Mouse (Mus musculus) intestine, embryonic 16.5 days (tissue): ENCODE data around the gene Dhx38. TPM values are rescaled to one million over a fixed set of nuclear protein-coding genes. Genes with fewer than 3 reads are reported as not detected.

Source experiments
- ATAC-seq: fragments of 200-750 bp; cut with Nextera tagmentation; 2 replicates; pipeline ENCODE4 v1.8.0; 2017; ENCODE audit warnings: moderate TSS enrichment, moderate library complexity
- H3K27ac ChIP-seq: fragments of 300-500 bp; sonication (generic); 2 replicates; pipeline ENCODE4 v1.5.1; 2014; ENCODE audit warnings: mild to moderate bottlenecking, low read length
- H3K27me3 ChIP-seq: fragments of 300-500 bp; sonication (generic); replicated peaks from 2 replicates; pipeline ENCODE4 v1.6.1; 2014; ENCODE audit warnings: low read length, control low read depth, mixed read lengths; ENCODE audit not compliant: control insufficient read depth, insufficient read depth
- H3K36me3 ChIP-seq: fragments of 300-500 bp; sonication (generic); 2 replicates; pipeline ENCODE4 v1.6.1; 2014; ENCODE audit warnings: low read length, control low read depth; ENCODE audit not compliant: control insufficient read depth, insufficient read depth
- H3K4me1 ChIP-seq: fragments of 300-500 bp; sonication (generic); 2 replicates; pipeline ENCODE4 v1.6.1; 2014; ENCODE audit warnings: low read length, control low read depth, mixed read lengths; ENCODE audit not compliant: control insufficient read depth, insufficient read depth
- H3K4me2 ChIP-seq: fragments of 300-500 bp; sonication (generic); 2 replicates; pipeline ENCODE4 v1.6.1; 2014; ENCODE audit warnings: low read depth, low read length, control low read depth
- H3K4me3 ChIP-seq: fragments of 300-500 bp; sonication (generic); 2 replicates; pipeline ENCODE4 v1.5.1; 2014; ENCODE audit warnings: mild to moderate bottlenecking, low read length
- H3K9ac ChIP-seq: fragments of 300-500 bp; sonication (generic); 2 replicates; pipeline ENCODE4 v1.6.1; 2014; ENCODE audit warnings: low read depth, low read length
- H3K9me3 ChIP-seq: fragments of 300-500 bp; sonication (generic); 2 replicates; pipeline ENCODE4 v1.6.1; 2016; ENCODE audit warnings: low read length, control low read depth; ENCODE audit not compliant: control insufficient read depth
- WGBS: fragments of 180-500 bp; shearing (Covaris S2); extraction: QIAGEN DNeasy Blood & Tissue Kit; methylation state at CpG from one replicate; pipeline ENCODE4 v1.1.7; 2014; 5-methylcytosine and 5-hydroxymethylcytosine counted together
- polyA plus RNA-seq: library from polyadenylated mRNA; unstranded; fragments of >200 nt; fragmentation: Nextera tagmentation; extraction: Ambion mirVana; gene quantifications from 2 replicates; pipeline ENCODE4 v1.2.1, GENCODE M21; 2015

Dhx38 gene
- polyA plus RNA-seq, 1 experiment from 2014 or later: 19.9 TPM

GRCm38 (mm10) chr8:109592164-109592563, 26.5 kb upstream of the Dhx38 start:
- Histone ChIP-seq H3K27ac (no peak overlapping the region), H3K27me3 (no peaks in the 10 kb centered on the region), H3K36me3 (no peaks in the 10 kb centered on the region; the same call in none of the 2 replicates), H3K4me1 (no peaks in the 10 kb centered on the region), H3K4me2 (no peak overlapping the region), H3K4me3 (no peak overlapping the region), H3K9ac (no peak overlapping the region), H3K9me3 (no peaks in the 10 kb centered on the region)
- WGBS: 83% methylated on average over 5 of the region's 5 CpGs
- no peak for ATAC-seq

GRCm38 (mm10) chr8:109591367-109591766, 25.7 kb upstream of the Dhx38 start:
- Histone ChIP-seq H3K9ac (no peak overlapping the region), H3K4me2 (no peak overlapping the region), H3K36me3 (no peaks in the 10 kb centered on the region; the same call in none of the 2 replicates), H3K27ac (no peak overlapping the region), H3K4me3 (no peak overlapping the region), H3K9me3 (no peaks in the 10 kb centered on the region), H3K27me3 (no peaks in the 10 kb centered on the region), H3K4me1 (no peaks in the 10 kb centered on the region)
- ATAC-seq: no peak
- WGBS: 86% methylated on average over 3 of the region's 3 CpGs

- H3K27ac ChIP-seq: no peak overlapping the region
- no peak overlapping the region for H3K4me2 ChIP-seq
- H3K9me3 ChIP-seq: no peaks in the 10 kb centered on the region
- no peaks in the 10 kb centered on the region for H3K27me3 ChIP-seq
- WGBS: 90% methylated on average over 9 of the region's 9 CpGs
- H3K4me3 ChIP-seq: no peak overlapping the region
- ATAC-seq: no peak
- H3K36me3 ChIP-seq: no peaks in the 10 kb centered on the region; the same call in none of the 2 replicates
- H3K9ac ChIP-seq: no peak overlapping the region
- H3K4me1 ChIP-seq: no peaks in the 10 kb centered on the region
These were observed 25.2 kb upstream of the Dhx38 start for GRCm38 (mm10) chr8:109590901-109591300.

- Histone ChIP-seq H3K4me2 (no peak overlapping the region), H3K4me1 (no peaks in the 10 kb centered on the region), H3K4me3 (no peak overlapping the region), H3K27me3 (no peaks in the 10 kb centered on the region), H3K36me3 (no peaks in the 10 kb centered on the region), H3K27ac (no peak overlapping the region), H3K9me3 (no peaks in the 10 kb centered on the region), H3K9ac (no peak overlapping the region)
- ATAC-seq: peak; percentile 71
- 43% methylated on average over 7 of the region's 7 CpGs for WGBS
These were observed 21.4 kb upstream of the Dhx38 start for GRCm38 (mm10) chr8:109586972-109587504.

- ATAC-seq: no peak
- no peaks in the 10 kb centered on the region for H3K9me3 ChIP-seq
- no peak overlapping the region for H3K4me2 ChIP-seq
- no peak overlapping the region for H3K27ac ChIP-seq
- H3K4me3 ChIP-seq: no peak overlapping the region
- H3K4me1 ChIP-seq: no peaks in the 10 kb centered on the region
- H3K27me3 ChIP-seq: no peaks in the 10 kb centered on the region
- H3K9ac ChIP-seq: no peak overlapping the region
- H3K36me3 ChIP-seq: no peaks in the 10 kb centered on the region
These were observed 20.0 kb upstream of the Dhx38 start for GRCm38 (mm10) chr8:109585652-109586051.

GRCm38 (mm10) chr8:109584830-109585229, 19.2 kb upstream of the Dhx38 start:
- Histone ChIP-seq H3K36me3 (no peaks in the 10 kb centered on the region), H3K9me3 (no peaks in the 10 kb centered on the region), H3K9ac (no peak overlapping the region), H3K4me3 (no peak overlapping the region), H3K27ac (no peak overlapping the region), H3K27me3 (no peaks in the 10 kb centered on the region), H3K4me1 (no peaks in the 10 kb centered on the region), H3K4me2 (no peak overlapping the region)
- ATAC-seq: no peak
- 71% methylated on average over 3 of the region's 3 CpGs for WGBS

GRCm38 (mm10) chr8:109584293-109584692, 18.6 kb upstream of the Dhx38 start:
- H3K9me3 ChIP-seq: no peaks in the 10 kb centered on the region
- H3K4me2 ChIP-seq: no peak overlapping the region
- no peak overlapping the region for H3K4me3 ChIP-seq
- no peak for ATAC-seq
- H3K9ac ChIP-seq: no peak overlapping the region
- H3K27me3 ChIP-seq: no peaks in the 10 kb centered on the region
- H3K4me1 ChIP-seq: no peaks in the 10 kb centered on the region
- H3K27ac ChIP-seq: no peak overlapping the region
- no peaks in the 10 kb centered on the region for H3K36me3 ChIP-seq
- 86% methylated on average over 4 of the region's 4 CpGs for WGBS

- ATAC-seq: no peak
- Histone ChIP-seq H3K4me3 (no peak within 1 kb of the TSS), H3K27me3 (no peaks in the 10 kb centered on the region), H3K4me2 (no peak within 1 kb of the TSS), H3K27ac (no peak within 1 kb of the TSS), H3K36me3 (no peaks in the 10 kb centered on the region), H3K4me1 (no peaks in the 10 kb centered on the region), H3K9me3 (no peaks in the 10 kb centered on the region), H3K9ac (no peak within 1 kb of the TSS)
- WGBS: 59% methylated on average over 8 of the region's 8 CpGs
These were observed 13.2 kb upstream of the Dhx38 start, which contains the start of gene Hp for GRCm38 (mm10) chr8:109578900-109579301. Hp (minus strand) TSS chr8:109579172.

GRCm38 (mm10) chr8:109576311-109576710, 10.7 kb upstream of the Dhx38 start:
- Histone ChIP-seq H3K4me2 (no peak overlapping the region), H3K27ac (no peak overlapping the region), H3K9me3 (no peaks in the 10 kb centered on the region), H3K4me1 (no peaks in the 10 kb centered on the region), H3K27me3 (no peaks in the 10 kb centered on the region), H3K4me3 (no peak overlapping the region), H3K9ac (no peak overlapping the region), H3K36me3 (0 out of 2 replicates have a peak, but pooled peaks cover 3% of the 10 kb centered on the region)
- WGBS: 71% methylated on average over 4 of the region's 4 CpGs
- ATAC-seq: no peak

GRCm38 (mm10) chr8:109571139-109571538, 5.5 kb upstream of the Dhx38 start:
- H3K4me2 ChIP-seq: no peak overlapping the region
- no peaks in the 10 kb centered on the region for H3K9me3 ChIP-seq
- H3K4me1 ChIP-seq: 0 out of 2 replicates have a peak, but pooled peaks cover 3% of the 10 kb centered on the region
- no peak overlapping the region for H3K9ac ChIP-seq
- no peak overlapping the region for H3K27ac ChIP-seq
- no peaks in the 10 kb centered on the region for H3K27me3 ChIP-seq
- no peak for ATAC-seq
- no peak overlapping the region for H3K4me3 ChIP-seq
- H3K36me3 ChIP-seq: 0 out of 2 replicates have a peak, but pooled peaks cover 3% of the 10 kb centered on the region
- whole genome bisulfite sequencing: 86% methylated on average over 12 of the region's 12 CpGs
